Mouse (Mus musculus): ENCODE data around the gene Slc22a5. TPM values are rescaled to one million over a fixed set of nuclear protein-coding genes. Genes with fewer than 3 reads are reported as not detected.

Slc22a5 gene
- polyA plus RNA-seq, 1 experiment from 2014 or later: 7.9 TPM

DNA sequence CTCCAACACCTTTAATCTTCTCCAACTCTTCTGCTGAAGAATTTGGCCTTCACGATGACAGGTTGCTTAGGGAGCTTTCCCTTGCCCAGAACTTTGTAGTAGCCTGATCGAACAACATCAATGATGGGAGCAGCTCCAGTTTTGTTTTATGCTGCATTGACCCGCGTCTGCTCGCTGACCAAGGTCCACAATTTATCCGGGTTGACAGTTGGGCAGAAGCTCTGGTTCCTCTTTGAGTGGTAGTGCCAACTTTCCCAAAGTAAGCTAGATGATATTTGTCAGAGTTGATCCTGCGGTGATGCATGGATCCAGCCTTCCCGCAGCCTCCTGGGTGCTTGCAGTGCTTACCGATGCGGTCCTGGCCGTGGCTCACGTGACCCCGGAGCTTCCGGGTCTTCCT is 11.3 kb upstream of the Slc22a5 start:
- H3K27me3 ChIP-seq: no peaks in the 10 kb centered on the region
- no peak for ATAC-seq (ENCODE audit: low FRiP score)
- H3K9me3 ChIP-seq (replicated peaks): no peaks in the 10 kb centered on the region
- no peaks in the 10 kb centered on the region for H3K36me3 ChIP-seq
- no peak overlapping the region for H3K4me2 ChIP-seq (replicated peaks)
- H3K4me3 ChIP-seq: no peak overlapping the region
- 91% methylated on average over 14 of the region's 14 CpGs for WGBS
- no peak overlapping the region for H3K27ac ChIP-seq
- H3K4me1 ChIP-seq: 0 out of 2 replicates have a peak, but pooled peaks cover 5% of the 10 kb centered on the region
- no peak overlapping the region for H3K9ac ChIP-seq

DNA sequence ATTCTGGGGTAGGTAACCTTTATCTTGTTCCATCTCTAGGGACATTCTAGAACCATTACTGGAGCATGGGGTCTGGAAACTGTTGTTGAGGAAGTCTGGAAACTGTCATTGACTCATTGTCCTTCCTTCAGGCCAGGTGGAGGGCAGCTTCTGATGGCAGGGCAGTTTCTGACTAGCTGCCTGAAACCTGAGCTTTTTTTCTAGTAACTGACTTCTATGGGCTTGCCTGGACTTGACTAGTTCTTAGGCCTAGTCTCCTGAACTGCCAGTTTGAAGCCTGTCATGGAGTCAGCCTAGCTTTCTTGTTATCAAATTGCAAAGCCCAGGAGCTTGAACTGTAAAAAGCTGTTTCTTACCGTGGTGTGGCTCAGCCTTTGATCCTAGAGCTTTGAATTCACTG is 9.5 kb upstream of the Slc22a5 start:
- Histone ChIP-seq H3K27me3 (no peaks in the 10 kb centered on the region), H3K9ac (no peak overlapping the region), H3K27ac (no peak overlapping the region), H3K4me3 (no peak overlapping the region), H3K36me3 (no peaks in the 10 kb centered on the region), H3K4me2 (replicated peaks) (no peak overlapping the region), H3K9me3 (replicated peaks) (no peaks in the 10 kb centered on the region), H3K4me1 (0 out of 2 replicates have a peak, but pooled peaks cover 5% of the 10 kb centered on the region)
- ATAC-seq (ENCODE audit: low FRiP score): no peak
- 79% methylated on average over 1 of the region's 1 CpGs for WGBS

DNA sequence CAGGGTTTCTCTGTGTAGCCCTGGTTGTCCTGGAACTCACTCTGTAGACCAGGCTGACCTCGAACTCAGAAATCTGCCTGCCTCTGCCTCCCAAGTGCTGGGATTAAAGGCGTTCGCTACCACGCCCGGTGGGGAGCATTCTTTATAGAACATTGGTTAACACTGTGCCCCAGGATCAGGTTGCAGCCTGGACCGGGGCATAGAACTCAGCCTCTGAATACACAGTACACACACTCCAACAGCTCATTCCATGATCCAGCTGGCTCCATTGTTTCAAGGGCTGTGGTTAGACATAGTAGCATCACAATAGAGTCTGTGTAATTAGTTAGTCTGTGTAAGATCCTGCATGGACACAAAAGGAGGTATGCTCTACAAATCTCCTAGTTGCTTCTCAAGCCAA is 8.5 kb upstream of the Slc22a5 start:
- H3K4me2 ChIP-seq (replicated peaks): no peak overlapping the region
- no peaks in the 10 kb centered on the region for H3K36me3 ChIP-seq
- no peaks in the 10 kb centered on the region for H3K27me3 ChIP-seq
- no peak overlapping the region for H3K4me3 ChIP-seq
- H3K4me1 ChIP-seq: 0 out of 2 replicates have a peak, but pooled peaks cover 5% of the 10 kb centered on the region
- WGBS: 86% methylated on average over 6 of the region's 6 CpGs
- no peak overlapping the region for H3K9ac ChIP-seq
- no peaks in the 10 kb centered on the region for H3K9me3 ChIP-seq (replicated peaks)
- no peak overlapping the region for H3K27ac ChIP-seq
- no peak for ATAC-seq (ENCODE audit: low FRiP score)

DNA sequence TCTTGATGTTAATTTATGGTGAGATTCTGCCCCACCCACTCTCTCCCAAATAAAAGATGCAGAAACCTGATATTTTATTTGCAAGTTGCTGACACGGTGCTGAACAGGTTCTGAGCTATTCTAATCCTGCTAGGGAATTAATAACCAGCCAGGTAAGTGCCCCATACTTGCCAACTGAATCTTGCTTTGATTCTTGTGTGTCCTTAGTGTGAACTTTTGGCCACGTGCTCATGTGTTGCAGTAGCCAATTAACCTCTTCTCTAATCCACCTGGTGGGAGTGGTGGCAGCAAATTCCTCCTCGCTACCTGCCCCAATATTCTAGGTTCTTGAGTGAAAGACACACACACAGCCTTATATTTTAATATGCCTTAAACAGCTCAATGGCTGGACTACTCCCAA is 7.5 kb upstream of the Slc22a5 start:
- Histone ChIP-seq H3K4me3 (no peak overlapping the region), H3K27ac (no peak overlapping the region), H3K9me3 (replicated peaks) (no peaks in the 10 kb centered on the region), H3K36me3 (no peaks in the 10 kb centered on the region), H3K27me3 (no peaks in the 10 kb centered on the region), H3K9ac (no peak overlapping the region), H3K4me1 (0 out of 2 replicates have a peak, but pooled peaks cover under 1% of the 10 kb centered on the region), H3K4me2 (replicated peaks) (no peak overlapping the region)
- WGBS: 72% methylated on average over 3 of the region's 3 CpGs
- no peak for ATAC-seq (ENCODE audit: low FRiP score)

DNA sequence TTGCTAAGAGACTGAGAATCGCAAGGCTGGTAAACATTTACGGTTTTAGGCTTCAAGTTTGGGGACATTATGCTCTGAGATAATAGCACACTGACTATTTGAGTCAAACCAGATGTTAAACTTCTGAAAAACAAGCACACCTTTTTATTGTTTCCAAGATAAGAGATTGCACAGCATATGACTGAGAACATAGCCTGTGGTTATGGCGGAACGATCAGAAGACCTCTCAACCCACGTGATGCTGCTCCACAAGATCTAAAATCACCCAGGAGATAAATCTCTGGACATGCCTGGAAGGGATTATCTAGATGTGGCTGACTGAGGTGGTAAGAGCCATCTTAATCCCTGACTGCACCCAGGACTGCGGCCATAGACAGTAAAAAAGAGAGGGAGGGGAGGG is 5.5 kb upstream of the Slc22a5 start:
- Histone ChIP-seq H3K36me3 (no peaks in the 10 kb centered on the region), H3K4me2 (replicated peaks) (no peak overlapping the region), H3K9ac (no peak overlapping the region), H3K27me3 (no peaks in the 10 kb centered on the region), H3K9me3 (replicated peaks) (no peaks in the 10 kb centered on the region), H3K27ac (no peak overlapping the region), H3K4me3 (no peak overlapping the region), H3K4me1 (no peaks in the 10 kb centered on the region)
- no peak for ATAC-seq (ENCODE audit: low FRiP score)
- WGBS: 83% methylated on average over 6 of the region's 6 CpGs

DNA sequence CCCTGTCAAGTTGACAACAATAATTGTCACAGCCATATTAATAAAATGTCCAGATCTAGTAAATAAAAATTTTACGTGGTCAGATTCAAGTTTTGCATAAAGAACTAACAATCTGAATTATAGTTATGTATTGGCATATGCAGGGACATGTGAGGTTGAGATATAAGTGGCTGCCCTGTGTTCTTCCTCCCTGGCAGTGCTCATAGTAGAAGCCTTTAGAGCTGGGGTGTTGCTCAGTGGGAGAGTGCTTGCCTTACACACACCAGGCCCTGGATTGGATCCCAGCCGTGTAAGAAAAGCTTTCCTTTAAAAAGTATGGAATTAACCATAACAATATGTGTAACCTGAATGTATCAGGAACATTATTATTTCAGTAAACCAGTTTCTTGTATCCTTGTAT is 2.0 kb upstream of the Slc22a5 start:
- Histone ChIP-seq H3K36me3 (no peaks in the 10 kb centered on the region), H3K4me2 (replicated peaks) (no peak overlapping the region), H3K27ac (no peak overlapping the region), H3K9ac (no peak overlapping the region), H3K9me3 (replicated peaks) (no peaks in the 10 kb centered on the region), H3K27me3 (no peaks in the 10 kb centered on the region), H3K4me1 (peaks cover 12% of the 10 kb centered on the region), H3K4me3 (no peak overlapping the region)
- ATAC-seq (ENCODE audit: low FRiP score): no peak
- 66% methylated on average over 2 of the region's 2 CpGs for WGBS

DNA sequence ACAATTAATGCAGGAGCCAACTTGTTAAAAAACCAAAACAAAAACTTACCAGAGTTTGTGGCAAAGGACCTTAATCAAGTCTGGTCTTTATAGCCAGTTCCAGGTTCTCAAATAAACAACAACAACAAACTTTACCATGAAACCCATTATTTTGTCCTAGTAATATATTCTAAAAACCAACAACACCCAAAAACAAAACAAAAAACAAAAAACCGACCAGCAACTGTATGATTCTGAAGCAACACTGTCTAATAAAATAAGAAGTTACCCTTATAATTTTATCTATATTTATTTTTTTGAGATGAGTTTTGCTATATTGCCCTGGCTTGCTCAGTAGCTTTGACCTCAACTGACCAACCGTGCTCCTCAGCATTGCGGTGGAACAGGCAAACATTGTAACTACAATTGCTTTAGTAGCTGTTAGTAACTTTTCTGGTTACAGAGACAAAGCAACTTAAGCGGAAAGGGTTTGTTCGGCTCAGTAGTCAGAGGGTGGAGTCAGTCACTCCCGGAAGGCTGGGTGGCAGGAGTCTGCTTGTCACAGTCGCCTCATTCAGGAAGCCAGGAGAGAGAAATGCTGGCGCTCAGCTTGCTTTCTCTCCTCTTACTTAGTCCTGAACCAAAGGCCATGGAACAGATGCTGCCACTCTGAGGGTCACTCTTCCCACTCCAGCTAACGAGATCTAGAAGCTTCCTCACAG is 1.4 kb upstream of the Slc22a5 start:
- H3K9ac ChIP-seq: no peak overlapping the region
- H3K9me3 ChIP-seq (replicated peaks): no peaks in the 10 kb centered on the region
- H3K27me3 ChIP-seq: no peaks in the 10 kb centered on the region
- H3K4me1 ChIP-seq: peaks cover 12% of the 10 kb centered on the region
- no peak overlapping the region for H3K4me3 ChIP-seq
- WGBS: 45% methylated on average over 9 of the region's 9 CpGs
- no peaks in the 10 kb centered on the region for H3K36me3 ChIP-seq
- no peak overlapping the region for H3K27ac ChIP-seq
- H3K4me2 ChIP-seq (replicated peaks): no peak overlapping the region
- no peak for ATAC-seq (ENCODE audit: low FRiP score)

DNA sequence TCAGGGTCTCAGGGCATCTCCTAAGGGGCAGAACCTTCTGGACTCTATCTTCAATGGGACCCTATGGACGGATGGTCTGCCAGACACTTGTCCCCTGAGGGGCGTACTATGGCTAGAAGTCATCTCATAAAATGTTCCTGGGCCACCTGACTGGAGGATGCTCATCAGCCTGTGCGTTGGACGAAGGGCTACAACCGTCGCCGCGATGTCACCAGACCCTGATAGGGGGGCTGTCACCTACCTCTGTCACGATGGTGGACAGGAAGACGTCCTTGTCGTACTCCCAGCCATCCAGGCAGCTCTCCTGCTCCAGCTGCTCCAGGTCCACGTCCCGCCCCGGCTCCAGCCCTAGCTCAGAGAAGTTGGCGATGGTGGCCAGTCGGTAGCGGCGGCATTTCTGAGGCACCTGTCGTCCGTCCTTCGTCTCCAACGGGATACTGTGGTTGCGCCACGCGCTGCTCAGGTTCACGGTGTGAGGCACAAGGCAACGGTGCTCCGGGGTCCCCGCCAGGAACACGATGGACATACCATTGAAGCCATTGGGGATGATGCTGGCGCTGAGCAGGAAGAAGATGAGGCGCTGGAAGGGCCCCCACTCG is 455 bp downstream of the Slc22a5 start:
- H3K9me3 ChIP-seq (replicated peaks): no peaks in the 10 kb centered on the region
- peak overlapping the region; percentile 83 for H3K4me2 ChIP-seq (replicated peaks)
- H3K27ac ChIP-seq: no peak overlapping the region; the same call in 1 of the 2 replicates
- peak overlapping the region; percentile 55 for H3K4me3 ChIP-seq
- H3K9ac ChIP-seq: peak overlapping the region; percentile 71
- H3K36me3 ChIP-seq: 0 out of 2 replicates have a peak, but pooled peaks cover 3% of the 10 kb centered on the region
- peaks cover 12% of the 10 kb centered on the region for H3K4me1 ChIP-seq
- peak; percentile 3; the same call in 1 of the 2 replicates for ATAC-seq (ENCODE audit: low FRiP score)
- no peaks in the 10 kb centered on the region for H3K27me3 ChIP-seq
- 5% methylated on average over 33 of the region's 33 CpGs for WGBS

DNA sequence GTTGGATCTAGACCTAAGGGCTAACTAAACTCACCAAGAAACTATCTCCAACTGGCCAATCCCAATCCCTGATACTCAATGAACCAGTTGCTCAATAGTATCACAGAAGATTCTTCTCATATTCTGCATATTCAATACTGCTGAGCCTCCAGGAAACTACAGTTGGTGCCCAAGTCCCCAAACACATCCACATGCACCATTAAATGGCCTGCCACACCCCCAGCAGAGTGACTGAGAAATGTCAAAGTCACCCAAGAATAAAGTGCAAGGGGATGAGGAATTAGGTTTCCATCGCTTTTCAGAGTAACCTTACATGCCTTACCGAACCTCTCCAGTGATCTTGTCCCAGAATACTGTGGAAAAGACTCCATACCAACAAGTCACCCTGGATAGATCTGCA is 1.2 kb downstream of the Slc22a5 start:
- WGBS: 92% methylated on average over 2 of the region's 2 CpGs
- Histone ChIP-seq H3K36me3 (0 out of 2 replicates have a peak, but pooled peaks cover 3% of the 10 kb centered on the region), H3K27me3 (no peaks in the 10 kb centered on the region), H3K4me1 (peaks cover 12% of the 10 kb centered on the region), H3K9ac (no peak overlapping the region), H3K27ac (no peak overlapping the region), H3K4me3 (no peak overlapping the region), H3K4me2 (replicated peaks) (peak overlapping the region; percentile 83; the same call in 1 of the 2 replicates), H3K9me3 (replicated peaks) (no peaks in the 10 kb centered on the region)
- ATAC-seq (ENCODE audit: low FRiP score): no peak

DNA sequence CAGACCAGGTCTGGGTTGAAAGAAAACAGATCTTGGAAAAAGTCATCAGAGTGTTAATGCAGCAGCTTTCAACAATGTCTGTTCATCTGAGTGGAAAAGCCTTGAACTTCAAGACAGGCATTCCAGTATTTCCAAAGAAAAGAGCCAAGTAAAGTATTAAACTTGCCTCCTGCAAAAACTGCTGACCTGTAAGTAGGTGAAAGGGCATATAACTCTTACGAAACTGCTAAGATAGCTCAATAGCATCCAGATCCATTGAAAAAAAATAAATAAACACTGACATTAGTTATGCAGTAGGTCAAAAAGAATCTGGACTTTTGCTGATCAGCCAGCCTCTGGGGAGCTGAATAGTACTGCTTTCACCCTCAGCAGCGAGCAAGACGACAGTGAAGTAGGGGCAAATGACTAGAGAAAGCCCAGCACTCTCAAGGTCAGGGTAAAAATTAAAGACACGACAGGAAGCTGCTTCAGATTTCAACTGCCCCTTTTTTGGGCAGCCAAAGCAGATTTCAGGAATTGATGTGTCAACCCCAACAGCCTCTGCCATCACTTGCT is 2.3 kb downstream of the Slc22a5 start:
- 68% methylated on average over 4 of the region's 4 CpGs for WGBS
- H3K9me3 ChIP-seq (replicated peaks): no peaks in the 10 kb centered on the region
- H3K4me3 ChIP-seq: no peak overlapping the region
- 0 out of 2 replicates have a peak, but pooled peaks cover 3% of the 10 kb centered on the region for H3K36me3 ChIP-seq
- no peaks in the 10 kb centered on the region for H3K27me3 ChIP-seq
- ATAC-seq (ENCODE audit: low FRiP score): no peak
- H3K9ac ChIP-seq: no peak overlapping the region
- no peak overlapping the region for H3K27ac ChIP-seq
- peaks cover 12% of the 10 kb centered on the region for H3K4me1 ChIP-seq
- H3K4me2 ChIP-seq (replicated peaks): no peak overlapping the region

DNA sequence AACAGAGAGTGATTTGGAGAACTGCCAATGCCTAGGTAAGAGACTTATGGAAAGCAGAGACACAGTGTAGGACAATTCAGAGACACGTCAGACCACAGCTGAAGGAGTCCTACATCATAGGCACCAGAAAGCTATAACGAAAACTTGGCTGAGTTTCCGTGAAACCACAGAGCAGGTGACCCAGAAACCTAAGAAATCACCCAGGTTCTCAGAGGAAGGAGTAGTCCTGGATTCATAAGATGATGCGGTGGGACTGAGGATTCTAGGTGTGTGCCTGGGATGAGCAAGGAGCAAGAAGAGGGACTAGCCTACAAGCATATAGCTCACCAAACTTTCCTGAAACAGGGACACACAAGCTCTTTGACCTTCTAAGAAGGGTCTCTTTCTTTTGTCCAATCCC is 3.2 kb downstream of the Slc22a5 start:
- Histone ChIP-seq H3K9me3 (replicated peaks) (no peaks in the 10 kb centered on the region), H3K27ac (no peak overlapping the region), H3K36me3 (0 out of 2 replicates have a peak, but pooled peaks cover 3% of the 10 kb centered on the region), H3K4me2 (replicated peaks) (no peak overlapping the region), H3K4me3 (no peak overlapping the region), H3K27me3 (no peaks in the 10 kb centered on the region), H3K9ac (no peak overlapping the region), H3K4me1 (peaks cover 12% of the 10 kb centered on the region)
- WGBS: 89% methylated on average over 4 of the region's 4 CpGs
- ATAC-seq (ENCODE audit: low FRiP score): no peak

DNA sequence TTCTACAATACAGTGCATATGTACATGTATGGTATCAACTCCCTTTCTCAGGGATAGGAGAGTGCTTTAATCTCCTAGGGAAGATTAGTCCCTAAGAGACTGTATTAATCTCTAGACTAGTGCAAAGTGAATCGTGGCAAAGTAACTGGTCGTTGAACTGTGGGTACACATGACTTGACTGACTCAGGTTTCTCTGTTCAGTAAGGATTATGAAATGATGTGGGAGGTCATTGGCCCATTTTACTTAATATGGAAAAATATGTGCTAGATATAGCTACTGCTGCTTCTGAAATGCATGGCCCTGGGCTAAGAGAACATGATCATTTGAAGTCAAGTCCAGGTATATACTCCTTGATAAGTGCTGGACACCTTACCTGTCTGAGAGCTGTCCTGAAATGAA is 8.2 kb downstream of the Slc22a5 start:
- Histone ChIP-seq H3K9me3 (replicated peaks) (no peaks in the 10 kb centered on the region), H3K27ac (no peak overlapping the region), H3K36me3 (0 out of 2 replicates have a peak, but pooled peaks cover 3% of the 10 kb centered on the region), H3K4me2 (replicated peaks) (no peak overlapping the region), H3K4me1 (no peaks in the 10 kb centered on the region), H3K4me3 (no peak overlapping the region), H3K27me3 (no peaks in the 10 kb centered on the region), H3K9ac (no peak overlapping the region)
- WGBS: 91% methylated on average over 2 of the region's 2 CpGs
- no peak for ATAC-seq (ENCODE audit: low FRiP score)
